Mouse (Mus musculus) CH12.LX (cell line): ENCODE data around the gene Atp8a2.

ENCODE experiments used
- CHD1 ChIP-seq: IDR thresholded peaks from 2 replicates; pipeline ENCODE4 v1.6.1; 2012; ENCODE audit warnings: low read depth, low read length, improper control_type of control experiment, inconsistent platforms
- CTCF ChIP-seq, 2 experiments: IDR thresholded peaks in 1 of 2; conservative IDR thresholded peaks in 1 of 2; 2 replicates each; pipeline ENCODE4 v1.5.1; 2011 to 2012; ENCODE audit warnings: low read depth in 2 of 2, low read length in 2 of 2, improper control_type of control experiment in 1 of 2, inconsistent platforms in 1 of 2, mild to moderate bottlenecking in 1 of 2, moderate library complexity in 1 of 2
- EP300 ChIP-seq: IDR thresholded peaks from 2 replicates; pipeline ENCODE4 v1.6.1; 2011; ENCODE audit warnings: low read length, improper control_type of control experiment
- ETS1 ChIP-seq: conservative IDR thresholded peaks from 2 replicates; pipeline ENCODE4 v1.6.1; 2012; ENCODE audit warnings: low read depth, mild to moderate bottlenecking, inconsistent platforms, low read length, improper control_type of control experiment, moderate library complexity
- HCFC1 ChIP-seq: IDR thresholded peaks from 2 replicates; pipeline ENCODE4 v1.6.1; 2012; ENCODE audit warnings: low read depth, mild to moderate bottlenecking, inconsistent platforms, low read length, improper control_type of control experiment
- IRF4 ChIP-seq: IDR thresholded peaks from 2 replicates; pipeline ENCODE4 v1.6.1; 2014; ENCODE audit warnings: low read depth, mild to moderate bottlenecking, inconsistent platforms, low read length, improper control_type of control experiment
- JUN ChIP-seq: IDR thresholded peaks from 2 replicates; pipeline ENCODE4 v1.6.1; 2011; ENCODE audit warnings: low read depth, mild to moderate bottlenecking, low read length, improper control_type of control experiment, moderate library complexity; ENCODE audit not compliant: insufficient read depth
- POLR2A ChIP-seq: IDR thresholded peaks from 2 replicates; pipeline ENCODE4 v1.6.1; 2011; ENCODE audit warnings: low read depth, mild to moderate bottlenecking, improper control_type of control experiment, low read length
- POLR2AphosphoS2 ChIP-seq: IDR thresholded peaks from 2 replicates; pipeline ENCODE4 v1.6.1; 2011; ENCODE audit warnings: low read depth, low read length, improper control_type of control experiment
- SMC3 ChIP-seq: IDR thresholded peaks from 2 replicates; pipeline ENCODE4 v1.6.1; 2011; ENCODE audit warnings: low read depth, low read length, improper control_type of control experiment
- UBTF ChIP-seq: IDR thresholded peaks from 2 replicates; pipeline ENCODE4 v1.6.1; 2012; ENCODE audit warnings: low read depth, mild to moderate bottlenecking, inconsistent platforms, low read length, improper control_type of control experiment, moderate library complexity

DNA sequence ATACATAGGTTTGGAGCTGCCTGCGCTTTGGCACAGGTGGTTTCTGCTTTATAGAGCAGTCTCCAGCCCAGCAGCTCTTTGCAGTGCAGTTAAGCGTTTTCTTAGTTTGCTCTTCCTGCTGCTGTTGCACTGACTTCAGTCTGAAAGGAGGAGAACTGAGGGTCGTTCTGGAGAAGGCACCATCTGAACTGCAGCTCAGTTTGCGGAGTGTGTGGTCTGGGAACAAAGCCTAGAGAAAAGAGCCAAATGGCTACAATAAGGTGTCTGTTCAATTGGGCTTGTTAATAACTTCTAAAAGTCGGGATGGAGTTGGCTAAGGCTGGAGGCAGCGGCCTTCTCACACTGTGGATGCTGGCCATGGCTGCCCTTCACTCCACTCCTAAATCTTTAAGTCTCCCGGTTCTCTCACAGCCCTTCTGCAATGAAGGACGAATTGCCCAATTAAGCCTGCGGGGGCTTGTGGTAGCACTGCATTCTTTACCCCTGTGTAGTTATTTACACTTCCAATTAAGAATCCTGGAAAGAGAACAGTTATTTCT lies 569.8 kb downstream of the Atp8a2 start:
- TF ChIP-seq POLR2A (no peak), JUN (no peak), POLR2AphosphoS2 (no peak), CTCF (conservative IDR thresholded peaks at IDR 0.05 in 1 of 2, IDR thresholded peaks at IDR 0.05 in 1 of 2; ENCODE audit: low read depth in 2 of 2, low read length in 2 of 2) (no peak), SMC3 (no peak), UBTF (no peak), IRF4 (no peak), EP300 (no peak), CHD1 (no peak), HCFC1 (no peak), ETS1 (no peak)
